Mouse (Mus musculus) layer of hippocampus, adult 2 months (tissue): ENCODE data around the gene Rad51b. TPM values are rescaled to one million over a fixed set of nuclear protein-coding genes. Genes with fewer than 3 reads are reported as not detected.

Experiments
- DNase-seq, 2 experiments: peaks; one replicate each; pipeline ENCODE4 v3.0.0; 2022; ENCODE audit warnings: low spot score in 2 of 2
- H3K27ac ChIP-seq: fragments of 200-600 bp; 2 replicates; pipeline ENCODE4 v1.8.1; 2022
- H3K4me3 ChIP-seq: fragments of 200-600 bp; 2 replicates; pipeline ENCODE4 v1.8.1; 2022; ENCODE audit warnings: mild to moderate bottlenecking
- CTCF ChIP-seq: fragments of 200-600 bp; conservative IDR thresholded peaks from 2 replicates; pipeline ENCODE4 v1.8.1; 2022; ENCODE audit warnings: antibody characterized with exemption, mild to moderate bottlenecking, moderate library complexity
- total RNA-seq, 2 experiments: library from RNA; stranded (reverse); gene quantifications; 2 replicates each; pipeline ENCODE4 v1.2.3; 2021

Rad51b gene
- total RNA-seq, 2 experiments from 2014 or later: 0.18 TPM; not detected in 1

DNA sequence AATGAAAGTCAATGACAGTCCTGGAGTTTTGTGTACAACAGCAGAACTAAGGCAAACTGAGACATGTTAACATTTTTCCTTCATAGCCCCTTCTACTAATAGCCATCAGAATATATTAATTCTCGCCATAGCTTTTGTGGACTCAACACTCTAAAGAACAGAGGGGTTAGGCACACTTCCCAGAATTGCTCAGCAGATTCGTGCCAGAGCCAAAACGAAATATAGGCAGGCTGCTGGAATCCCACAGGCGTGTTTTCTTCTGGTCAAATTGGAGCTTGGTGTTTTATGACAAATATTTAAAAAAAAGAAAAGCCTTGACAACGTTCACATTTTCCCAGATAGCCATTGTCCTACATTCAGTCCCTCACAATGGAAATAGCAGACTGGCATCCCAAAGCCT lies 350.9 kb downstream of the Rad51b start:
- no peak for TF ChIP-seq CTCF

DNA sequence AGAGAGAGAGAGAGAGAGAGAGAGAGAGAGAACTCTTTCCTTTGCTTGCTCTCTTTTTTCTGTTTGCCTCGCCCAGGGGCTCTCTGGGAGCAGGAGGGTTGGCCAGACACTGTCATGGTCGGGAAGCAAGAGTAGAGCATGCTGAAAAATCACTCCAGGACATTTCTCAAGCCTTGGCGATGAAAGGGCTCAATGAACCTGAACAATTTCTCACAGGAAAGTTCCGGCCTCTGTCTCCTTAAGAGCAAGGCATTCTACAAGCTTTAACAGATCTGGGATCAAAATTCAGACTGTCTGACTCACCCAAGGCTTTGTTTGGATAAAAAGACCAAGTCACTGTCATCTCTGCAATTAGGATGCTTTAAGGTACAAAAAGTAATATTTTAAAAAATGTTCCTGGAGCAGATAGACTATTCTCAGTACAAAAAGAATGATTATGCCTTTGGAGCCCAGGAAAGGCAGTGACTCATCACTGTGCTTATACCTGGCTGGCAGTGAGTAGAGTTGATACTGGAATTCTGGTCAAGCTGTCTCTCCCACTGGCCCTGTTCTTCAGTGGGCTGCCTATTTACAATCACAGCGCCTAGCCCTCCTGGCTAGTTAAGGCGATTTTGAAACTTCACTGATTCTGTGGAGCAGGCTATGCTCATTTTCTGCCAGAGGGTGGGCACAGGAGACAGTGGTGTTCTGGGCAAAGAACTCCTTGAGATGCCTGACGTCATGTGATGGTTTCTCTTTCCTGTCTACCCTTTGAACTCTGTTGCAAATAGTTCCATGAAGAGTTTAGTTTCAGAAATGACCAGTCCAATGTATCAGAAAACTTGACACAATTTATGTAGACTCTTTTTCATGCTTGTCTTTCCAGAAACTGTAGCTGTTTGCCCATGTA lies 352.0 kb downstream of the Rad51b start:
- 0 out of 2 replicates have a peak, but pooled peaks have one; percentile 7 for TF ChIP-seq CTCF
- DNase-seq: no peak
- H3K4me3 ChIP-seq: no peak overlapping the region
- no peak overlapping the region for H3K27ac ChIP-seq

More for the DNA sequence above, 350.9 kb downstream of the Rad51b start:
- no peak overlapping the region for H3K27ac ChIP-seq
- DNase-seq: no peak
- no peak overlapping the region for H3K4me3 ChIP-seq

DNA sequence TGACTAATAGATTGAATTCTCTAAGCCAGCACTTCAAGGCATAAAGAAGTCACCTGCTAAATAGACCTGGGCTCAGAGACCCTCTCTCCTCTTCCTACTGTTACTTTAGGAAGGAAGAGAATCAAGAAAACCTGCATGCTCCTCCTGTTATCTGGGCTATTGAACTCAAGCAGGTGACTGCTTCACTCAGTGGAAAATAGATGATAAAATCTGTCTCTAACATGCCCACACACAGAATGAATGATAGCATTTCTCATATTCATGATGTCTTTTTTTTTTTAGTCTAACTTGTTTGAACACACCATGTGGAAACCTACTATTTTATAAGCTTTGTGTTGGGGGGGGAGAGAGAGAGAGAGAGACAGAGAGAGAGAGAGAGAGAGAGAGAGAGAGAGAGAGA lies 352.7 kb downstream of the Rad51b start:
- no peak overlapping the region for H3K4me3 ChIP-seq
- no peak overlapping the region for H3K27ac ChIP-seq
- DNase-seq: no peak
- TF ChIP-seq CTCF: no peak

DNA sequence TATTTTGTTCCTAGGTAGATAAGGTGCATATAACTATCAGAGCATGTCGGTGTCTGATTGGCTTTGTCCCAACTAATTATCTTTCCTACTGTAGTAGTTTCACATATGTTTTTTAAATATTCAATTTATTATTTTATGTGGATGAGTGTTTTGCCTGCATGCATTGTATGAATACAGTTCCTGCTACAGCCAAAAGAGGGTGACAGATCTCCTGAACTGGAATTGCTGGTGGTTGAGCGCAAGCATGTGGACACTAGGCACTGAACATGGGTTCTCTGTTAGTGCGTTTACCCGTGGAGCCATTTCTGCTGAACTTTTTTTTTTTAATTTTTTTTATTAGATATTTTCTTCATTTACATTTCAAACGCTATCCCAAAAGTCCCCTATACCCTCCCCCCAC lies 358.1 kb downstream of the Rad51b start:
- TF ChIP-seq CTCF: peak; percentile 34; the same call in 1 of the 2 replicates
- Histone ChIP-seq H3K27ac (no peak overlapping the region), H3K4me3 (no peak overlapping the region)
- no peak for DNase-seq

DNA sequence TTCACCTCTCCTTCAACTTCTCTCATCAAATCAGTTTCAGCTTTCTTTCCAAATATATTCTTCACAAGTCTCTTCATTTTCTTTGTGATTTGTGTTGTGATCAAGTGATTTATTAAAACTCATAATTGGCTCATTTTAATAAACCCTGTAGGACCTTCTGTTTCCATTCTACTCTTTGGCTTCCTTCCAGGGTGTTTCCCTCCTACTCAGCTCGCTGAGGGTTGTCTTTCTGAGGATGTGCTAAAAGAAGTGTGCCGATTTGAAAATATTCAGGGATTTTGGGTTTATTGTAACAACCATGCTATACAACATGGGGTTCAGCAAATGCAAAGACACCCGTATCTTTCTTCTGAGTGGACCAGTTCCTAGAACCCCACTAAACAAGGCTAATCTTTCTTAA lies 361.8 kb downstream of the Rad51b start:
- Histone ChIP-seq H3K27ac (no peak overlapping the region), H3K4me3 (no peak overlapping the region)
- no peak for TF ChIP-seq CTCF
- DNase-seq: peak in 1 of 2 experiments; percentile 21

DNA sequence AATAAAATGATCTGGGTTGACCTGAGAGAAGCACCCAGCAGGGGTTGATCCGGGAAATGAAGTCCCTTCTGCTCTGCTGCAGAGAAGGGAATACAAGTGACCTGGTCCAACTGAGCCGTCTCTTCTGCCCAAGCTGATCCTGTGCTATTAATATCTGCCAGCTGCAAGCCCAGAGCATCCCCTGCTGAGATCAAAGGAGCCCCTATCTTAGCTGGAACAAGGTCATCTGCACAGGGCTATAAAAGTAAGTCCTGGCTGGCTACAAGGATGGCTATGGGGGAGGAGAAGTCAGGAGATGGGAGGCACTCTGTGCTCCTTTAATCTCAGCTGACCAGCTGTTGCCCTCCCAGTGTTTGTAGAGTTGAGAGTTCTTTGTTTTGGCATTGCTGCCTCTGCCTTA lies 364.2 kb downstream of the Rad51b start:
- no peak for DNase-seq
- Histone ChIP-seq H3K4me3 (no peak overlapping the region), H3K27ac (peak overlapping the region; percentile 28; the same call in 1 of the 2 replicates)
- no peak for TF ChIP-seq CTCF

DNA sequence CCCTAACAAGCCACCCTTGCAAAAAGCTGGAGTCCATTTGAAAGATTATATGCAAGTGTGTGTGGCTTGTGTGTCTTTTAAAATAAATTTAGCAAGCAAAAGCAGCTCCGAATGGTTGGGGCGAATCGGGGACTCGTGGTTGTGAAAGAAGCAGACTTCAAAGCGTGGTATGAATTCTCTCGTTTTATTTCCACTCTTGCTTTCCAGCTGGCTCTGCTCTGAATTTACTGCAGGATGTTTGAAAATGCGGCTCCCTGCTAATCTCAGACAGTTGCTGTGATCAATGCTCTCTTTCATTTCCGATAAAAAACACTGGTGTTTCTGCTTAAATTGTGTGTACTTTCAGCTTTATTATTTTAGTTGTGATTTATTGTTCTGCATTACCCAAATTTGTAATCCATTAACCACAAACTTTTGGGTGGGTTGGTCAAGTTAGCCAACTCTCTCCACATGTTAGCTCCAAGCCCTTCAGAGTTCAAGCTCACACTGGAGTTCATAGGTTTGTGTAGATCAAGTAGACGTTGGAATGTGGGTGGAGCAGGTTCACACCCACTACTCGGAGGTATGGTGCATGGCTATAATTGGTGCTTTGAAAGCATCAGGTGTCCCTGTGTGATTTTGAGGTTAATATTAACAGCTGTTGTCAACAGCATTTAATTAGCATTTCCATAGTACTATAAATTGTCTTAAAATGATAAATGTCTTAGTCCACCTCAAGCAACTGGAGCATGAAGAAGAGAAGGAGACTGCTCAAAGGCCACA lies 366.2 kb downstream of the Rad51b start:
- Histone ChIP-seq H3K27ac (no peak overlapping the region; the same call in 1 of the 2 replicates), H3K4me3 (peak overlapping the region; percentile 3; the same call in 1 of the 2 replicates)
- no peak for TF ChIP-seq CTCF
- peak; percentile 48 to 60 for DNase-seq

DNA sequence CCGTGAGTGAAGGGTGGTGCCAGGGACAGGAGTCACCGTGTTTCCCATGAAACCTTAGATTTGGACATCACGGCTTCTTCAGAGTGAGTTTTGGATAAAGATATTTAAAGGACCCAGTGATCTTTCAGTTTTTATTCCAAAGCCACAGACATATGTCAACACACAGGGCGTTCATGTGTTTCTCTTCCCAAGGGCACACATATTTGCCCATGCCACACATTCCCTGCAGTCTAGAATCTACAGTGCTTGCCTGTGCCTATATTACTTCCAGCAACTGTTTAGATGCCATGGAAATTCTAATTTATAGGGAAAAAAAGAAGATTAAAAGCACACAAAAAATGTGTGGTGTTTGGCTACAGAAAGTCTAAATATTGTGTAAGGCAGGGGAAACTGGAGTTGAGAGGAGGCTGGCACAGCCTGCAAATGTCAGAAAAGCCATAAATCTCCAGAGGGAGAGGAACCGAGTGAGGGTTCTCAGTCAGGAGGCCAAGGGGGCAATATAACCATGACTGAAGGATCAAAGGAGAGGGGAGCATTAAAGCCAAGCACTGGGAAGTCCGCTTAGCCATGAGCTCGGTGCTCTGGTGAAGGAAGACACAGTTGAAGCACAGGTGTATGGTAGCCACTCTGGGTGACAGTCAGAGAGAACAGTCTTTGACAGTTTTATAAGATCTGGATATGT lies 367.0 kb downstream of the Rad51b start:
- DNase-seq: no peak
- no peak for TF ChIP-seq CTCF

DNA sequence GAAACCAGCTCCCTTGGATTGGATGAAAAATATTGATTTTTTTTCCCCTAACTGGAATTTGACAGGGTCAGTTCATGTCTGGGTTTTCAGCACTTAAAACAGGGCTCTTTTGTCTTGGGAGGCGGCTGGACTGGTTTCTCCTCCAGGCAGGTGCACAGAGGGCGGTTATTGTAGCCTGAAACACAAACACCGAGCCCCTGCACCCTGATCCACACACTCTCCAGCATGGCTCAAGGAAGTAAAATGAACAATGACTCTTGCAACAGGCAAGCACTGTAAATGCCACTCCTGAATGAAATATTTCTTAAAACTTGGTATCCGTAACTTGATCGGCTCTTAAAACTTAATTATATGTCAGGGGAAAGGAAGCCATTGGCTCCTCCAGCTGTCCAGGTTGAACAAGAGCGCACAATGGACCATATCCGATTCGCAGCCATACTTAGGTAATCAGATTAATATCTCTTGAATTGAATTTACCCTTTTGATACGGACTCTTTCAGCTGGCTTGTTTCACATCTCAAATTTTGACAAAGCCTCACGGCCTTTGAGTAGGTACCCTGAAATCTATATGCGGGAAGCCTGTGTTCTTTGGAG lies 377.9 kb downstream of the Rad51b start:
- Histone ChIP-seq H3K4me3 (no peak overlapping the region), H3K27ac (no peak overlapping the region)
- TF ChIP-seq CTCF: no peak
- DNase-seq: no peak

More for the DNA sequence above, 367.0 kb downstream of the Rad51b start:
- no peak overlapping the region for H3K4me3 ChIP-seq
- H3K27ac ChIP-seq: no peak overlapping the region

DNA sequence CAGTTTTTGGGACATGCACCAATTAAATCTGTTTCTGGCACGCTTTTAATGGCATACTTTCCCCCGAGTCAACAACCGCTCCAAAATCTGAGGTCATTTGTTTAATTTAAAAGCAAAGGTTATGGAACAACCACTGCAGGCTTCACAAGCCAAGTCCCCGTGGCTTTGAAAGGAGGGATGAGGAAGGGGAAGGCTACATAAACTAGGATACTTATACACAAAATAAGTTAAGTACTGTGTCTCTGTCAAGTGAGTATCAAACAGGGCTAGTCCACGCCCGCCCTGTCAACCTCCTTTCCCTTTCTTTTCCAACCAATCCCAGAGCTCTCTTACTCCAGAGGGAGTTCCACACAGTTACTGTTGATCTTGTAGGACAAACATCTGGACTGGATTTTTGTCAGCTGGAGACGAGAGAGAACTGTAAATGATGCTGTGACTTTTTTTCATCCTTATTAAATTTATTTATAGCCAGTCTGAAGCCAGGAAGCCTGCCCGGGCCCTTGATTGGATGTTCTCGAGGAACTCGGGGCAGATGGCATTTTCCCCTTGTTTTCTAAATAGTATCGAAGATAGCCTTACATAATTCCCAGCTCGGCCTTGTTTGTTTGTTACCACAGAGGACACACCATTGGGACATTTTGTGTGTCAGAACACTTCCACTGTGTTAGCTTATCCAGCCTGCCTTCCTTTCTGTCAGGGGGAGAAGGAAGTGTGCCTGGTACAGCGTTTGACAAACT lies 378.5 kb downstream of the Rad51b start:
- Histone ChIP-seq H3K27ac (0 out of 2 replicates have a peak overlapping the region, but pooled peaks have one; percentile 0), H3K4me3 (no peak overlapping the region)
- TF ChIP-seq CTCF: no peak
- DNase-seq: no peak

DNA sequence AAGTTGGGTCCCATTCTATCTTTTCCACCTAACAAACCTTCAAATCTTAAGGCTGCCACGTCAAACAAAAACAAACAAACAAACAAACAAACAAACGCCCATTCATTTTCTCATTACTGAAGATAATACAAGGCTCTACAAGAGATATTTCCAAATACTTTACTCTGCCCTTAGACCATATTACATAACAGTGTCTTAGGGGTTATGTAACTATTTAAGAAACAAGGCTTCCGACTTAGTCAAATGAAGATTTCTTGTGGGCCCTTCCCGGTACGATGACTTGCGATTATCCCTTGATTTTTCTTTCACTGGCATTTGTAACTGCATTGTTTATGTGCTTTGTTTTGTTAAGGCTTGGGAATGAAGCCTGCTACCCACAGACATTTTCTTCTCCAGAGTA lies 379.2 kb downstream of the Rad51b start:
- Histone ChIP-seq H3K4me3 (no peak overlapping the region), H3K27ac (0 out of 2 replicates have a peak overlapping the region, but pooled peaks have one; percentile 0)
- no peak for TF ChIP-seq CTCF
- no peak for DNase-seq

DNA sequence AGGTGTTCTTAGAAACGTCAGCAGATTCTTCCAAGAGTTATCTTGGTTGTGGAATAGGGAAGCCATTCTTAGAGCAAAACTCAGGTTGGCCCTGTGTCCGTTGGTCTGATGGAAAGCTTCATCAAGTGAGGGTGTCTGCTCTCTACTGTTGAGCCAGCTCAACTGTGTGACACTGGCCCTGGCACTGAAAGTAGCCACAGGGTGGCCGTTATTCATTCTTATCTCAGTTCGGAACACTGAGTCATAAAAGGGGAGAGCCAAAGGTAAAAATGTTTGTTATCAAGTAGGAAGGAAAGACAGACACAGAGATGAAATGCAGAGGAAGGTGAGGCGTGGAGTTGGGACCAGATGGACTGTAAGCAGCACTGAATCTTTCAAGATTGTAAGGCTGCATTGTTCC lies 379.8 kb downstream of the Rad51b start:
- no peak for TF ChIP-seq CTCF

More for the DNA sequence above, 379.8 kb downstream of the Rad51b start:
- Histone ChIP-seq H3K4me3 (no peak overlapping the region), H3K27ac (0 out of 2 replicates have a peak overlapping the region, but pooled peaks have one; percentile 0)
- DNase-seq: no peak
